In the genomic region with DNA sequence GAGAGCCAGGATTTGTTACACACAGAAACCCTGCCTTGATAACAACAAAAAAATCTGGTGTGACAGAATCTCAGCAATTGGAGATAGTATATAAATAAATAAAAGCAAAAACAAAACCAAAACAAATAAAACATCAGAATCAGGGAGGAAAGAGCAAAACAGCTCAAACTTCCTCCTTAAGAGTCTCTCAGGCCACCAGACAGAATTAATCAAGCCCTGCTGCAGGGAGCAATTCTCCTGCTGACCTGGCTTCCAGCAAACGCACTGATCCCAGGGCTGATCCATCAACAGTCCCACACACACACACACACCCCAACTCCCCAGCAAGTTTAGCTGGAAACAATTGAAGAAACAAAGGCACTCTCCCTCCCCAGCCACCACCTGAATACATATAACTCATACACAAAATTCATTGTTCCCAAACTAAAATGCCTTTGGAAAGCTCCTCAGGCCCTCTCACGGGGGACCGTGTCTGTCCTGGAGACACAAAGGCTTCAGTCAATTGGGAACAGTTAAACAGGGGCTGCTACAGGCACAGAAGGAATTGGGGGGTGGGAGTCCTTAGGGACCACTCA, we compare ENCODE assay signal across 9 mouse cellular contexts. TPM values are rescaled to one million over a fixed set of nuclear protein-coding genes. Genes with fewer than 3 reads are reported as not detected.
A peak's percentile ranks its signal among the peaks of the same experiment; 100 is the strongest.
DNase-seq lines count a peak whose midpoint lies in the region; ATAC-seq and TF ChIP-seq lines count a peak whose summit lies in the region.
"Had no signal": no experiment of that assay in that cellular context is flagged by ENCODE, and none has a peak within 500 bp of the region (broad histone marks: within the 10 kb centered on the region; RNA-seq: fewer than 3 reads in every experiment).

No protein-coding gene starts in this region.

- 10% methylated on average over 3 of the region's 3 CpGs for WGBS in embryonic facial prominence, embryonic 11.5 days
- 56% methylated on average over 3 of the region's 3 CpGs for WGBS in intestine, postnatal 0 days
- WGBS in neural tube, embryonic 13.5 days = 15% methylated on average over 3 of the region's 3 CpGs

- no peaks in the 10 kb centered on the region for H3K9me3 ChIP-seq in embryonic facial prominence, embryonic 11.5 days (replicated peaks; ENCODE audit: control insufficient read depth, low read length)
- no peaks in the 10 kb centered on the region for H3K9me3 ChIP-seq in intestine, postnatal 0 days (ENCODE audit: control insufficient read depth)
- no peaks in the 10 kb centered on the region for H3K9me3 ChIP-seq in neural tube, embryonic 13.5 days

- no peaks in the 10 kb centered on the region for H3K27me3 ChIP-seq in embryonic facial prominence, embryonic 11.5 days (ENCODE audit: control insufficient read depth, insufficient read depth, low read length)
- no peaks in the 10 kb centered on the region for H3K27me3 ChIP-seq in intestine, postnatal 0 days (replicated peaks; ENCODE audit: control insufficient read depth, insufficient read depth, low read length)
- H3K27me3 ChIP-seq in neural tube, embryonic 13.5 days = no peaks in the 10 kb centered on the region

- H3K27ac ChIP-seq in layer of hippocampus, adult 2 months = peak overlapping the region; percentile 99; the same call in 1 of the 2 replicates
- H3K27ac ChIP-seq in embryonic facial prominence, embryonic 11.5 days (replicated peaks; ENCODE audit: low read depth, low read length) = peak overlapping the region; percentile 98
- peak overlapping the region; percentile 50; the same call in 1 of the 2 replicates for H3K27ac ChIP-seq in intestine, postnatal 0 days (ENCODE audit: low read depth, low read length)
- peak overlapping the region; percentile 76 for H3K27ac ChIP-seq in neural tube, embryonic 13.5 days (replicated peaks)

- TF ChIP-seq CTCF in layer of hippocampus, adult 2 months (conservative IDR thresholded peaks at IDR 0.05) = no peak
- no peak for TF ChIP-seq CTCF in intestine, postnatal 0 days (IDR thresholded peaks at IDR 0.05; ENCODE audit: low read depth)

- H3K4me2 ChIP-seq in embryonic facial prominence, embryonic 11.5 days (ENCODE audit: low read depth, low read length) = peak overlapping the region; percentile 29
- H3K4me2 ChIP-seq in intestine, postnatal 0 days (replicated peaks; ENCODE audit: low read depth) = no peak overlapping the region; the same call in 1 of the 2 replicates
- H3K4me2 ChIP-seq in neural tube, embryonic 13.5 days = peak overlapping the region; percentile 72

- no peak for DNase-seq in layer of hippocampus, adult 2 months (ENCODE audit: low spot score in 2 of 2)
- DNase-seq in layer of hippocampus, adult 18-20 months (ENCODE audit: low spot score in 2 of 2) = no peak
- DNase-seq in embryonic facial prominence, embryonic 11.5 days (ENCODE audit: low spot score) = peak; percentile 60
- no peak for DNase-seq in left cerebral cortex, adult 8-10 months (ENCODE audit: low spot score in 2 of 2)
- DNase-seq in spleen, postnatal 36 days (ENCODE audit: low spot score in 2 of 2) = no peak
- DNase-seq in adrenal gland, postnatal 4 days (ENCODE audit: low spot score in 2 of 2) = no peak
- DNase-seq: gastrocnemius, postnatal 36 days had no signal

- peak overlapping the region; percentile 40 for H3K9ac ChIP-seq in embryonic facial prominence, embryonic 11.5 days (replicated peaks; ENCODE audit: low read length)
- no peak overlapping the region for H3K9ac ChIP-seq in intestine, postnatal 0 days (ENCODE audit: low read depth, low read length)
- peak overlapping the region; percentile 96 for H3K9ac ChIP-seq in neural tube, embryonic 13.5 days

- H3K4me3 ChIP-seq in layer of hippocampus, adult 2 months = no peak overlapping the region
- 0 out of 2 replicates have a peak overlapping the region, but pooled peaks have one; percentile 14 for H3K4me3 ChIP-seq in embryonic facial prominence, embryonic 11.5 days (ENCODE audit: low read depth, low read length)
- H3K4me3 ChIP-seq in intestine, postnatal 0 days (ENCODE audit: low read depth, low read length) = no peak overlapping the region
- peak overlapping the region; percentile 11; the same call in 1 of the 2 replicates for H3K4me3 ChIP-seq in neural tube, embryonic 13.5 days

- no peaks in the 10 kb centered on the region for H3K36me3 ChIP-seq in embryonic facial prominence, embryonic 11.5 days (replicated peaks; ENCODE audit: control insufficient read depth, insufficient read depth, low read depth, low read length)
- H3K36me3 ChIP-seq in intestine, postnatal 0 days (ENCODE audit: control insufficient read depth, insufficient read depth) = no peaks in the 10 kb centered on the region
- H3K36me3 ChIP-seq in neural tube, embryonic 13.5 days = no peaks in the 10 kb centered on the region

- peaks cover 16% of the 10 kb centered on the region; the same call in 1 of the 2 replicates for H3K4me1 ChIP-seq in embryonic facial prominence, embryonic 11.5 days (ENCODE audit: control insufficient read depth, insufficient read depth, low read length)
- H3K4me1 ChIP-seq in intestine, postnatal 0 days (replicated peaks; ENCODE audit: control insufficient read depth, insufficient read depth, low read length) = peaks cover 11% of the 10 kb centered on the region; the same call in 1 of the 2 replicates
- peaks cover 52% of the 10 kb centered on the region for H3K4me1 ChIP-seq in neural tube, embryonic 13.5 days (replicated peaks)

- ATAC-seq in embryonic facial prominence, embryonic 11.5 days (replicated peaks; ENCODE audit: insufficient number of reproducible peaks, low FRiP score, low TSS enrichment, low read depth) = no peak
- ATAC-seq in intestine, postnatal 0 days = no peak
- no peak for ATAC-seq in neural tube, embryonic 13.5 days (ENCODE audit: low read depth)

RNA-seq across cellular contexts. Expression of a gene that starts 3.8 kb away (rescaled TPM):
- 10 to 100 TPM; 20.8 to 22.8 TPM for total RNA-seq in layer of hippocampus, adult 2 months (2021)
- 10 to 100 TPM; 19.6 to 20.7 TPM for total RNA-seq in layer of hippocampus, adult 18-20 months (2021)
- 4.2 and 5.9 TPM in 2 replicates for polyA plus RNA-seq in embryonic facial prominence, embryonic 11.5 days (2014; fragmentation: Nextera tagmentation; extraction: Ambion mirVana)
- polyA plus RNA-seq in intestine, postnatal 0 days (2015; fragmentation: Nextera tagmentation; extraction: Ambion mirVana) = 1.6 and 1.7 TPM in 2 replicates
- polyA plus RNA-seq in neural tube, embryonic 13.5 days (2015; fragmentation: Nextera tagmentation; extraction: Ambion mirVana) = 8.4 and 9.2 TPM in 2 replicates
- total RNA-seq in left cerebral cortex, adult 8-10 months (2022) = 10 to 100 TPM; 10.2 to 15.0 (median 13.0) TPM
- total RNA-seq in adrenal gland, postnatal 4 days (2021) = 10 to 100 TPM; 14.4 to 14.6 TPM

RNA-seq across cellular contexts. Expression of a gene that starts 17.7 kb away (rescaled TPM):
- total RNA-seq in layer of hippocampus, adult 2 months (2021) = 1 to 10 TPM in 1 of 2 experiments, under 1 TPM in 1; 0.59 to 1.1 TPM
- under 1 TPM; 0.41 to 0.89 TPM for total RNA-seq in layer of hippocampus, adult 18-20 months (2021)
- not detected in 2 replicates for polyA plus RNA-seq in embryonic facial prominence, embryonic 11.5 days (2014; fragmentation: Nextera tagmentation; extraction: Ambion mirVana)
- 0.14 TPM in 1 of 2 replicates, not detected in the other for polyA plus RNA-seq in intestine, postnatal 0 days (2015; fragmentation: Nextera tagmentation; extraction: Ambion mirVana)
- 0.04 and 0.10 TPM in 2 replicates for polyA plus RNA-seq in neural tube, embryonic 13.5 days (2015; fragmentation: Nextera tagmentation; extraction: Ambion mirVana)
- total RNA-seq in left cerebral cortex, adult 8-10 months (2022) = under 1 TPM; 0.59 to 0.81 (median 0.68) TPM
- under 1 TPM; 0.22 to 0.23 TPM for total RNA-seq in adrenal gland, postnatal 4 days (2021)
- total RNA-seq: gastrocnemius, postnatal 36 days had no signal

RNA-seq across cellular contexts. Expression of a gene that starts 54.3 kb away (rescaled TPM):
- total RNA-seq in layer of hippocampus, adult 2 months (2021) = 100 to 1,000 TPM; 309 to 325 TPM
- total RNA-seq in layer of hippocampus, adult 18-20 months (2021) = 100 to 1,000 TPM; 293 to 307 TPM
- polyA plus RNA-seq in embryonic facial prominence, embryonic 11.5 days (2014; fragmentation: Nextera tagmentation; extraction: Ambion mirVana) = 147 and 168 TPM in 2 replicates
- polyA plus RNA-seq in intestine, postnatal 0 days (2015; fragmentation: Nextera tagmentation; extraction: Ambion mirVana) = 201 and 204 TPM in 2 replicates
- 235 and 247 TPM in 2 replicates for polyA plus RNA-seq in neural tube, embryonic 13.5 days (2015; fragmentation: Nextera tagmentation; extraction: Ambion mirVana)
- 100 to 1,000 TPM; 256 to 282 (median 272) TPM for total RNA-seq in left cerebral cortex, adult 8-10 months (2022)
- 100 to 1,000 TPM; 130 to 136 TPM for total RNA-seq in adrenal gland, postnatal 4 days (2021)

Comparison
In these comparisons a context has a peak if more than half of its experiments do, and no peak if none do; other contexts are left out.
1. H3K4me3 ChIP-seq: peak in embryonic facial prominence, embryonic 11.5 days (single experiment) and neural tube, embryonic 13.5 days (single experiment); none in layer of hippocampus, adult 2 months (single experiment) and intestine, postnatal 0 days (single experiment).
2. Peak in every context shown above with its lines, with median percentiles within 50 percentile points of each other: H3K27ac ChIP-seq.